Mouse (Mus musculus): ENCODE data around the gene Impdh1.

DNA sequence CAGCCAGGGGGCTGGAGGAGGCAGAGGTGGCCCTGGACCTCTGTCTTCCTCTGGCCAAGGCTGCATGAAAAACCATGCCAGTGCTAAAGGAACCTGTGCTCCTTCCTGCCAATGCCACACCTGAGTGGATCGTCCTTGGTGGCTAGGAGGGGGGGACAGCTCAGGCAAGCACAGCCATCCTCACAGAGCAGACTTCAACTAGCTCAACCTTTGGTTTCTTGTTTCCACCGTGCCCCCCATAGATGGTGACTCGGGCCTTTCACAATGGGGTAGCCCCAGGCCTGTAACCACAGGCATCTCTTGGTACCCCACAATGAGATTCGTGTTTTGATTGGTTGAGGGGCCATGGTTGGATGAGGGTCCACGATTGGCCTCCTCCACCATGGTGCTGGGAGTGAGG is 14.8 kb downstream of the Impdh1 start:
- TF ChIP-seq CTCF (IDR thresholded peaks at IDR 0.05; ENCODE audit: extremely low read depth, insufficient read length, insufficient replicate concordance, low read depth, low read length), result no peak
- TF ChIP-seq POLR2A (IDR thresholded peaks at IDR 0.05; ENCODE audit: low read depth, low read length), result no peak

Measured in small intestine, adult 2 months (tissue).